Mouse (Mus musculus) midbrain, postnatal 0 days (tissue): ENCODE data around the gene Phactr2. TPM values are rescaled to one million over a fixed set of nuclear protein-coding genes. Genes with fewer than 3 reads are reported as not detected.

Experiments
- ATAC-seq: fragments of 200-750 bp; cut with Nextera tagmentation; 2 replicates; pipeline ENCODE4 v1.8.0; 2017; ENCODE audit warnings: moderate number of reproducible peaks, mild to moderate bottlenecking, moderate TSS enrichment, moderate library complexity; ENCODE audit not compliant: low FRiP score
- DNase-seq: peaks from one replicate; pipeline ENCODE4 v3.0.0-alpha.2; 2015; ENCODE audit warnings: low spot score
- H3K27ac ChIP-seq: fragments of 300-500 bp; sonication (generic); 2 replicates; pipeline ENCODE4 v1.5.1; 2014; ENCODE audit warnings: low read depth, mild to moderate bottlenecking, low read length, mixed read lengths
- H3K27me3 ChIP-seq: fragments of 300-500 bp; sonication (generic); 2 replicates; pipeline ENCODE4 v1.6.1; 2014; ENCODE audit warnings: low read length, control low read depth, mixed read lengths; ENCODE audit not compliant: insufficient read depth
- H3K36me3 ChIP-seq: fragments of 300-500 bp; sonication (generic); 2 replicates; pipeline ENCODE4 v1.6.1; 2014; ENCODE audit warnings: low read length, control low read depth, mixed read lengths; ENCODE audit not compliant: insufficient read depth
- H3K4me1 ChIP-seq: fragments of 300-500 bp; sonication (generic); 2 replicates; pipeline ENCODE4 v1.6.1; 2014; ENCODE audit warnings: mild to moderate bottlenecking, control low read depth, antibody characterized with exemption, low read length, mixed read lengths; ENCODE audit not compliant: insufficient read depth
- H3K4me2 ChIP-seq: fragments of 300-500 bp; sonication (generic); 2 replicates; pipeline ENCODE4 v1.6.1; 2014; ENCODE audit warnings: low read depth, mild to moderate bottlenecking, low read length, mixed read lengths; ENCODE audit not compliant: poor library complexity, severe bottlenecking
- H3K4me3 ChIP-seq: fragments of 300-500 bp; sonication (generic); 2 replicates; pipeline ENCODE4 v1.5.1; 2014; ENCODE audit warnings: low read depth, mild to moderate bottlenecking, low read length, moderate library complexity
- H3K9ac ChIP-seq: fragments of 300-500 bp; sonication (generic); replicated peaks from 2 replicates; pipeline ENCODE4 v1.6.1; 2014; ENCODE audit warnings: mild to moderate bottlenecking, low read length, moderate library complexity, mixed read lengths; ENCODE audit not compliant: poor library complexity, severe bottlenecking
- H3K9me3 ChIP-seq: fragments of 300-500 bp; sonication (generic); 2 replicates; pipeline ENCODE4 v1.6.1; 2016; ENCODE audit warnings: low read length, control low read depth
- CTCF ChIP-seq: IDR thresholded peaks from 2 replicates; pipeline ENCODE4 v1.5.1; 2016; ENCODE audit warnings: antibody characterized with exemption, mild to moderate bottlenecking
- WGBS: fragments of 180-500 bp; shearing (Covaris S2); extraction: QIAGEN DNeasy Blood & Tissue Kit; methylation state at CpG from one replicate; pipeline ENCODE4 v1.1.7; 2014; 5-methylcytosine and 5-hydroxymethylcytosine counted together
- polyA plus RNA-seq: library from polyadenylated mRNA; unstranded; fragments of >200 nt; fragmentation: Nextera tagmentation; extraction: Ambion mirVana; gene quantifications from 2 replicates; pipeline ENCODE4 v1.2.1, GENCODE M21; 2015
- total RNA-seq: library from RNA; depleted of rRNA; stranded (reverse); fragments of >200 nt; gene quantifications from 2 replicates; pipeline ENCODE4 v1.2.3, GENCODE M21; 2014

Gene Phactr2
- total and polyA plus RNA-seq, 2 experiments from 2014 or later = 8.4 to 9.0 TPM

- ATAC-seq = no peak
- WGBS = 89% methylated on average over 2 of the region's 2 CpGs
Measured at GRCm38 (mm10) chr10:13333781-13334180, 140.4 kb downstream of the Phactr2 start.

GRCm38 (mm10) chr10:13332985-13333384 is 141.2 kb downstream of the Phactr2 start:
- Histone ChIP-seq H3K9me3 (no peaks in the 10 kb centered on the region), H3K27ac (no peak overlapping the region), H3K4me3 (no peak overlapping the region), H3K27me3 (no peaks in the 10 kb centered on the region), H3K4me1 (no peaks in the 10 kb centered on the region), H3K4me2 (no peak overlapping the region), H3K9ac (no peak overlapping the region), H3K36me3 (no peaks in the 10 kb centered on the region)
- ATAC-seq (no peak), DNase-seq (no peak)
- TF ChIP-seq CTCF = no peak
- 58% methylated on average over 2 of the region's 2 CpGs for WGBS

More at GRCm38 (mm10) chr10:13333781-13334180, 140.4 kb downstream of the Phactr2 start:
- Histone ChIP-seq H3K4me2 (no peak overlapping the region), H3K4me3 (no peak overlapping the region), H3K27me3 (no peaks in the 10 kb centered on the region), H3K9me3 (no peaks in the 10 kb centered on the region), H3K4me1 (no peaks in the 10 kb centered on the region), H3K36me3 (no peaks in the 10 kb centered on the region), H3K27ac (no peak overlapping the region), H3K9ac (no peak overlapping the region)
- no peak for DNase-seq
- no peak for TF ChIP-seq CTCF

GRCm38 (mm10) chr10:13331405-13332032 is 142.7 kb downstream of the Phactr2 start:
- H3K27ac ChIP-seq = no peak overlapping the region
- no peak overlapping the region for H3K9ac ChIP-seq
- no peaks in the 10 kb centered on the region for H3K4me1 ChIP-seq
- no peak overlapping the region for H3K4me2 ChIP-seq
- H3K4me3 ChIP-seq = no peak overlapping the region
- H3K27me3 ChIP-seq = no peaks in the 10 kb centered on the region
- H3K36me3 ChIP-seq = no peaks in the 10 kb centered on the region
- no peaks in the 10 kb centered on the region for H3K9me3 ChIP-seq
- no peak for TF ChIP-seq CTCF
- DNase-seq (no peak), ATAC-seq (no peak)
- 85% methylated on average over 4 of the region's 4 CpGs for WGBS

GRCm38 (mm10) chr10:13328602-13329001 is 145.6 kb downstream of the Phactr2 start:
- no peak for DNase-seq
- H3K4me1 ChIP-seq = no peaks in the 10 kb centered on the region
- H3K27me3 ChIP-seq = no peaks in the 10 kb centered on the region
- no peak for ATAC-seq
- TF ChIP-seq CTCF = no peak
- H3K4me2 ChIP-seq = no peak overlapping the region
- H3K36me3 ChIP-seq = no peaks in the 10 kb centered on the region
- 52% methylated on average over 3 of the region's 3 CpGs for WGBS
- no peak overlapping the region for H3K27ac ChIP-seq
- no peaks in the 10 kb centered on the region for H3K9me3 ChIP-seq
- H3K4me3 ChIP-seq = no peak overlapping the region
- no peak overlapping the region for H3K9ac ChIP-seq

GRCm38 (mm10) chr10:13326149-13326873 is 147.9 kb downstream of the Phactr2 start:
- Histone ChIP-seq H3K9me3 (no peaks in the 10 kb centered on the region), H3K36me3 (no peaks in the 10 kb centered on the region), H3K27ac (no peak overlapping the region), H3K4me3 (no peak overlapping the region), H3K27me3 (no peaks in the 10 kb centered on the region), H3K4me2 (no peak overlapping the region), H3K4me1 (no peaks in the 10 kb centered on the region), H3K9ac (no peak overlapping the region)
- 69% methylated on average over 14 of the region's 14 CpGs for WGBS
- TF ChIP-seq CTCF = no peak
- DNase-seq = no peak
- ATAC-seq = no peak

- WGBS = under 1% methylated on average over 60 of the region's 62 CpGs
- TF ChIP-seq CTCF = no peak
- H3K9me3 ChIP-seq = no peaks in the 10 kb centered on the region
- H3K36me3 ChIP-seq = no peaks in the 10 kb centered on the region
- ATAC-seq = peak; percentile 84
- peak; percentile 56 for DNase-seq
- 0 out of 2 replicates have a peak overlapping the region, but pooled peaks have one; percentile 39 for H3K27ac ChIP-seq
- peak overlapping the region; percentile 65 for H3K9ac ChIP-seq
- H3K27me3 ChIP-seq = no peaks in the 10 kb centered on the region
- no peaks in the 10 kb centered on the region for H3K4me1 ChIP-seq
- peak overlapping the region; percentile 70 for H3K4me3 ChIP-seq
- H3K4me2 ChIP-seq = peak overlapping the region; percentile 95
Measured at GRCm38 (mm10) chr10:13323806-13324411, 150.3 kb downstream of the Phactr2 start.
